In the genomic region with DNA sequence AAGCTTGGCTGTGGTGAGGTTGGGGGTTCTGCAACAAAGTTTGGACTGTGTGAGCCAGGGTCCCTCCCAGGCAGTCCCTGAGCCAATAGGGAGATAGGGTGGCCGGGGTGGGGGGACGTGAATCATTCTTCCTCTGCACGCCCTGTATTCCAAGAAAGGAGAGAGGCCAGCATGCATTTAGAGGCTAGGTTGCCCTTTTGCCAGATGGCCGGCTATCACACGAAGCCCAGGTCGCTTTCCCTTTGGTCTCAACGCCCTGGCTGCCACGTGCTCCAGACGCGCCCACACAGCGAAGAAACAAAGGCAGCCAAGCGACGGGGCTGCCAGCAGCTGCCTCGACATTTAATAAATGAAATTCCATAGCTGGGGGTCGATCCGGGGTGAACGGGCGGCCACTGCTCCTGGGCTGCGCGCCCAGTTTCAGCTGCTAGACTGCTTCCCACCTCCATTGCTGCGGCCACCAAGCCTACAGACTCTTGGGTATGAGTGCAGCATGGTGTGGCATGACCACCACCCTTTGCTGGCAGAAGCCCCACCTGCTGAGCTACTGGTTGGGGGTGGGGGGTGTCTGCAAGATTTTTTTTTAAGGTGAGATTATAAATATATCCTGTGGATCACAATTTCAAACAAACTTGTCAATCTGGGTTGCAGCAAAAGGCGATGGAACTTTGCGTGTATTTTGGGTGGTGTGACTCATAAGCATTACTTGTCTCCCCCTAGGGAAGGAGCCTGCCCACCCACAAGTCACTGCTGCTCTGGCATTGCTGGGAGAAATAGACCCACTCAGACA, we compare ENCODE assay signal across 7 mouse cellular contexts. TPM values are rescaled to one million over a fixed set of nuclear protein-coding genes. Genes with fewer than 3 reads are reported as not detected.
A peak's percentile ranks its signal among the peaks of the same experiment; 100 is the strongest.
DNase-seq lines count a peak whose midpoint lies in the region; ATAC-seq and TF ChIP-seq lines count a peak whose summit lies in the region.

No protein-coding gene starts in this region.

- H3K4me1 ChIP-seq in CH12.LX (ENCODE audit: control insufficient read depth in 1 of 2, insufficient read depth in 2 of 2): peaks cover 17 to 51% of the 10 kb centered on the region in 2 experiments
- H3K4me1 ChIP-seq in intestine, embryonic 16.5 days (ENCODE audit: control insufficient read depth, insufficient read depth, low read length): peaks cover 63% of the 10 kb centered on the region
- peaks cover 39% of the 10 kb centered on the region for H3K4me1 ChIP-seq in lung, adult 2 months (ENCODE audit: control insufficient read depth, insufficient read depth, low read length)

- no peak; a peak in 1 of 4 replicates for TF ChIP-seq CTCF in CH12.LX (conservative IDR thresholded peaks at IDR 0.05 in 1 of 2, IDR thresholded peaks at IDR 0.05 in 1 of 2; ENCODE audit: low read depth in 2 of 2, low read length in 2 of 2)
- TF ChIP-seq CTCF in lung, adult 2 months (IDR thresholded peaks at IDR 0.05; ENCODE audit: insufficient read depth, low read length): no peak

- dilution Hi-C loops in CH12.LX (cut with MboI; ENCODE audit: extremely low pct_ligation_motif_present, extremely low pct_unique_long_range_greater_than_20kb, low sequenced_read_pairs): no loop called here

- in situ Hi-C loops in CH12.LX (cut with MboI; ENCODE audit: low pct_ligation_motif_present, low pct_unique_long_range_greater_than_20kb, low sequenced_read_pairs): no loop called here

- no peak for TF ChIP-seq EP300 in CH12.LX (IDR thresholded peaks at IDR 0.05; ENCODE audit: low read length)

- peaks cover 28% of the 10 kb centered on the region for H3K79me2 ChIP-seq in CH12.LX (replicated peaks; ENCODE audit: control insufficient read depth, extremely low read depth, insufficient read depth, poor library complexity, severe bottlenecking)

- peak; percentile 50 for ATAC-seq in intestine, embryonic 16.5 days

- DNase-seq in 416B (ENCODE audit: low read depth) (peak; percentile 96), CH12.LX (ENCODE audit: extremely low read depth) (peak; percentile 74)
- DNase-seq in cerebellum, postnatal 14 days: peak; percentile 70 to 73
- peak; percentile 98 for DNase-seq in heart, adult 11 months
- no peak for DNase-seq in lung, adult 2 months
- peak; percentile 82 for DNase-seq in right cerebral cortex, adult 18-20 months

- under 1% methylated on average over 23 of the region's 23 CpGs for WGBS in intestine, embryonic 16.5 days
- WGBS in lung, adult 2 months: under 1% methylated on average over 23 of the region's 23 CpGs

- peak overlapping the region; percentile 95; the same call in 1 of the 2 replicates for H3K9ac ChIP-seq in CH12.LX (ENCODE audit: insufficient read depth, low read depth)
- H3K9ac ChIP-seq in intestine, embryonic 16.5 days (ENCODE audit: low read depth, low read length): peak overlapping the region; percentile 93

- peaks cover 41% of the 10 kb centered on the region for H3K27me3 ChIP-seq in CH12.LX (replicated peaks)
- H3K27me3 ChIP-seq in intestine, embryonic 16.5 days (replicated peaks; ENCODE audit: control insufficient read depth, insufficient read depth, low read length): no peaks in the 10 kb centered on the region

- TF ChIP-seq POLR2A in CH12.LX (IDR thresholded peaks at IDR 0.05; ENCODE audit: low read depth, low read length): peak; percentile 40; the same call in 1 of the 2 replicates
- no peak for TF ChIP-seq POLR2A in lung, adult 2 months (IDR thresholded peaks at IDR 0.05; ENCODE audit: borderline replicate concordance, extremely low read depth, low read depth, low read length)

- TF ChIP-seq RAD21 in CH12.LX (IDR thresholded peaks at IDR 0.05; ENCODE audit: low read depth, low read length): no peak

- H3K9me3 ChIP-seq in CH12.LX (replicated peaks; ENCODE audit: low read length): no peaks in the 10 kb centered on the region
- H3K9me3 ChIP-seq in intestine, embryonic 16.5 days (ENCODE audit: control insufficient read depth, low read length): no peaks in the 10 kb centered on the region

- peak overlapping the region; percentile 29 to 84 (median 78) for H3K4me3 ChIP-seq in CH12.LX (replicated peaks in 1 of 3; ENCODE audit: low read depth in 2 of 3, low read length in 2 of 3, poor library complexity in 1 of 3)
- H3K4me3 ChIP-seq in intestine, embryonic 16.5 days (ENCODE audit: low read length): peak overlapping the region; percentile 98
- peak overlapping the region; percentile 15 for H3K4me3 ChIP-seq in lung, adult 2 months (replicated peaks; ENCODE audit: extremely low read depth, low read depth, low read length)

- peak overlapping the region; percentile 90 for H3K4me2 ChIP-seq in CH12.LX (ENCODE audit: insufficient read depth, low read depth, poor library complexity, severe bottlenecking)
- H3K4me2 ChIP-seq in intestine, embryonic 16.5 days (ENCODE audit: low read depth, low read length): peak overlapping the region; percentile 93

- no peak overlapping the region for H3K27ac ChIP-seq in CH12.LX (ENCODE audit: insufficient read depth, low read depth)
- peak overlapping the region; percentile 92 for H3K27ac ChIP-seq in intestine, embryonic 16.5 days (ENCODE audit: low read length)

- H3K36me3 ChIP-seq in CH12.LX (replicated peaks in 1 of 2; ENCODE audit: control insufficient read depth in 1 of 2, insufficient read depth in 1 of 2, low read length in 1 of 2): peaks cover 0 to 10% of the 10 kb centered on the region in 2 experiments
- H3K36me3 ChIP-seq in intestine, embryonic 16.5 days (ENCODE audit: control insufficient read depth, insufficient read depth, low read length): no peaks in the 10 kb centered on the region

TF ChIP-seq in CH12.LX, 34 proteins besides CTCF, POLR2A, EP300 and RAD21:
- no peak for TF ChIP-seq NELFE (IDR thresholded peaks at IDR 0.05; ENCODE audit: low read depth, low read length)
- TF ChIP-seq MEF2A (IDR thresholded peaks at IDR 0.05; ENCODE audit: borderline replicate concordance, low read depth, low read length): peak; percentile 88; the same call in 1 of the 2 replicates
- 0 out of 2 replicates have a peak, but pooled peaks have one; percentile 5 for TF ChIP-seq ELF1 (IDR thresholded peaks at IDR 0.05; ENCODE audit: low read depth, low read length)
- TF ChIP-seq UBTF (IDR thresholded peaks at IDR 0.05; ENCODE audit: low read depth, low read length): 0 out of 2 replicates have a peak, but pooled peaks have one; percentile 11
- TF ChIP-seq JUN (IDR thresholded peaks at IDR 0.05; ENCODE audit: insufficient read depth, low read depth, low read length): peak; percentile 46; the same call in 1 of the 2 replicates
- no peak for TF ChIP-seq IRF4 (IDR thresholded peaks at IDR 0.05; ENCODE audit: low read depth, low read length)
- TF ChIP-seq PAX5 (IDR thresholded peaks at IDR 0.05; ENCODE audit: low read length): no peak
- TF ChIP-seq MAX (IDR thresholded peaks at IDR 0.05; ENCODE audit: low read length): peak; percentile 97
- TF ChIP-seq NRF1 (IDR thresholded peaks at IDR 0.05; ENCODE audit: low read depth, low read length): 0 out of 2 replicates have a peak, but pooled peaks have one; percentile 16
- TF ChIP-seq BHLHE40 (IDR thresholded peaks at IDR 0.05; ENCODE audit: low read depth, low read length): peak; percentile 58
- TF ChIP-seq MXI1 (IDR thresholded peaks at IDR 0.05; ENCODE audit: low read depth, low read length): peak; percentile 95
- 0 out of 2 replicates have a peak, but pooled peaks have one; percentile 1 for TF ChIP-seq TBP (conservative IDR thresholded peaks at IDR 0.05; ENCODE audit: low read depth, low read length)

RNA-seq across cellular contexts. Expression of gene Git1, which starts 1.7 kb away (rescaled TPM):
- total RNA-seq in CH12.LX (2012; rRNA removed) (28.9 and 30.8 TPM in 2 replicates), CH12.LX (2014; rRNA removed) (8.0 and 8.8 TPM in 2 replicates)
- polyA plus RNA-seq in CH12.LX (2012; ENCODE audit: insufficient read length, low read depth): 53.3 and 57.8 TPM in 2 replicates
- polyA plus RNA-seq in intestine, embryonic 16.5 days (2015; fragmentation: Nextera tagmentation; extraction: Ambion mirVana): 12.2 and 12.8 TPM in 2 replicates
- 112 TPM in 2 replicates for polyA plus RNA-seq in lung, adult 2 months (2012; rRNA removed)

RNA-seq across cellular contexts. Expression of gene Ankrd13b, which starts 2.2 kb away (rescaled TPM):
- 1.7 and 1.9 TPM in 2 replicates for total RNA-seq in CH12.LX (2012; rRNA removed)
- 0.53 and 0.55 TPM in 2 replicates for total RNA-seq in CH12.LX (2014; rRNA removed)
- polyA plus RNA-seq in CH12.LX (2012; ENCODE audit: insufficient read length, low read depth): 2.7 and 2.8 TPM in 2 replicates
- 1.6 and 1.7 TPM in 2 replicates for polyA plus RNA-seq in intestine, embryonic 16.5 days (2015; fragmentation: Nextera tagmentation; extraction: Ambion mirVana)
- 21.8 and 22.4 TPM in 2 replicates for polyA plus RNA-seq in lung, adult 2 months (2012; rRNA removed)

RNA-seq across cellular contexts. Expression of gene Abhd15, which starts 23.2 kb away (rescaled TPM):
- total RNA-seq in CH12.LX (2012; rRNA removed) (0.38 and 0.63 TPM in 2 replicates), CH12.LX (2014; rRNA removed) (0.08 and 0.11 TPM in 2 replicates)
- polyA plus RNA-seq in CH12.LX (2012; ENCODE audit: insufficient read length, low read depth): 0.23 and 0.38 TPM in 2 replicates
- 4.0 and 4.7 TPM in 2 replicates for polyA plus RNA-seq in intestine, embryonic 16.5 days (2015; fragmentation: Nextera tagmentation; extraction: Ambion mirVana)
- polyA plus RNA-seq in lung, adult 2 months (2012; rRNA removed): 3.8 and 5.9 TPM in 2 replicates

RNA-seq across cellular contexts. Expression of gene Trp53i13, which starts 24.1 kb away (rescaled TPM):
- total RNA-seq in CH12.LX (2012; rRNA removed) (11.1 and 12.8 TPM in 2 replicates), CH12.LX (2014; rRNA removed) (6.4 and 6.7 TPM in 2 replicates)
- polyA plus RNA-seq in CH12.LX (2012; ENCODE audit: insufficient read length, low read depth): 12.6 and 14.9 TPM in 2 replicates
- 24.1 and 24.3 TPM in 2 replicates for polyA plus RNA-seq in intestine, embryonic 16.5 days (2015; fragmentation: Nextera tagmentation; extraction: Ambion mirVana)
- polyA plus RNA-seq in lung, adult 2 months (2012; rRNA removed): 31.8 and 41.5 TPM in 2 replicates

RNA-seq across cellular contexts. Expression of gene Gm10392, which starts 27.3 kb away (rescaled TPM):
- total RNA-seq in CH12.LX (2012; rRNA removed): 0.13 TPM in 1 of 2 replicates, not detected in the other
- 0.30 TPM in 1 of 2 replicates, not detected in the other for total RNA-seq in CH12.LX (2014; rRNA removed)
- polyA plus RNA-seq in CH12.LX (2012; ENCODE audit: insufficient read length, low read depth): 0.17 and 0.53 TPM in 2 replicates
- polyA plus RNA-seq in intestine, embryonic 16.5 days (2015; fragmentation: Nextera tagmentation; extraction: Ambion mirVana): 0.10 and 0.12 TPM in 2 replicates
- polyA plus RNA-seq in lung, adult 2 months (2012; rRNA removed): 0.08 TPM in 1 of 2 replicates, not detected in the other

Comparison
In these comparisons a context has a peak if more than half of its experiments do, and no peak if none do; other contexts are left out.
1. H3K4me3 ChIP-seq: peak in every context shown above with its lines; median percentile 98 in intestine, embryonic 16.5 days; 78 in CH12.LX; 15 in lung, adult 2 months.